Mouse (Mus musculus) lung, embryonic 16.5 days (tissue): ENCODE measurements around the gene Grid2ip. TPM values are rescaled to one million over a fixed set of nuclear protein-coding genes. Genes with fewer than 3 reads are reported as not detected.

Source experiments
- ATAC-seq: fragments of 200-750 bp; cut with Nextera tagmentation; 2 replicates; pipeline ENCODE4 v1.8.0; 2017; ENCODE audit warnings: low read depth, mild to moderate bottlenecking, moderate library complexity
- H3K27ac ChIP-seq: fragments of 300-500 bp; sonication (generic); 2 replicates; pipeline ENCODE4 v1.5.1; 2014; ENCODE audit warnings: mild to moderate bottlenecking, control low read depth, low read length
- H3K27me3 ChIP-seq: fragments of 300-500 bp; sonication (generic); 2 replicates; pipeline ENCODE4 v1.6.1; 2014; ENCODE audit warnings: low read depth, low read length, mixed read lengths; ENCODE audit not compliant: control insufficient read depth, insufficient read depth
- H3K36me3 ChIP-seq: fragments of 300-500 bp; sonication (generic); 2 replicates; pipeline ENCODE4 v1.6.1; 2014; ENCODE audit warnings: low read length; ENCODE audit not compliant: control insufficient read depth, insufficient read depth
- H3K4me1 ChIP-seq: fragments of 300-500 bp; sonication (generic); replicated peaks from 2 replicates; pipeline ENCODE4 v1.6.1; 2014; ENCODE audit warnings: low read length, mixed read lengths; ENCODE audit not compliant: control insufficient read depth, insufficient read depth
- H3K4me2 ChIP-seq: fragments of 300-500 bp; sonication (generic); 2 replicates; pipeline ENCODE4 v1.6.1; 2014; ENCODE audit warnings: low read depth, low read length, control low read depth
- H3K4me3 ChIP-seq: fragments of 300-500 bp; sonication (generic); 2 replicates; pipeline ENCODE4 v1.5.1; 2014; ENCODE audit warnings: mild to moderate bottlenecking, low read length, control low read depth
- H3K9ac ChIP-seq: fragments of 300-500 bp; sonication (generic); 2 replicates; pipeline ENCODE4 v1.6.1; 2014; ENCODE audit warnings: low read length, control low read depth
- H3K9me3 ChIP-seq: fragments of 300-500 bp; sonication (generic); 2 replicates; pipeline ENCODE4 v1.6.1; 2016; ENCODE audit warnings: low read length; ENCODE audit not compliant: control insufficient read depth
- WGBS: fragments of 180-500 bp; shearing (Covaris S2); extraction: QIAGEN DNeasy Blood & Tissue Kit; methylation state at CpG from one replicate; pipeline ENCODE4 v1.1.7; 2014; 5-methylcytosine and 5-hydroxymethylcytosine counted together
- polyA plus RNA-seq: library from polyadenylated mRNA; unstranded; fragments of >200 nt; fragmentation: Nextera tagmentation; extraction: Ambion mirVana; gene quantifications from 2 replicates; pipeline ENCODE4 v1.2.1, GENCODE M21; 2015

Gene Grid2ip
- polyA plus RNA-seq, 1 experiment from 2014 or later, result 0.04 TPM

DNA sequence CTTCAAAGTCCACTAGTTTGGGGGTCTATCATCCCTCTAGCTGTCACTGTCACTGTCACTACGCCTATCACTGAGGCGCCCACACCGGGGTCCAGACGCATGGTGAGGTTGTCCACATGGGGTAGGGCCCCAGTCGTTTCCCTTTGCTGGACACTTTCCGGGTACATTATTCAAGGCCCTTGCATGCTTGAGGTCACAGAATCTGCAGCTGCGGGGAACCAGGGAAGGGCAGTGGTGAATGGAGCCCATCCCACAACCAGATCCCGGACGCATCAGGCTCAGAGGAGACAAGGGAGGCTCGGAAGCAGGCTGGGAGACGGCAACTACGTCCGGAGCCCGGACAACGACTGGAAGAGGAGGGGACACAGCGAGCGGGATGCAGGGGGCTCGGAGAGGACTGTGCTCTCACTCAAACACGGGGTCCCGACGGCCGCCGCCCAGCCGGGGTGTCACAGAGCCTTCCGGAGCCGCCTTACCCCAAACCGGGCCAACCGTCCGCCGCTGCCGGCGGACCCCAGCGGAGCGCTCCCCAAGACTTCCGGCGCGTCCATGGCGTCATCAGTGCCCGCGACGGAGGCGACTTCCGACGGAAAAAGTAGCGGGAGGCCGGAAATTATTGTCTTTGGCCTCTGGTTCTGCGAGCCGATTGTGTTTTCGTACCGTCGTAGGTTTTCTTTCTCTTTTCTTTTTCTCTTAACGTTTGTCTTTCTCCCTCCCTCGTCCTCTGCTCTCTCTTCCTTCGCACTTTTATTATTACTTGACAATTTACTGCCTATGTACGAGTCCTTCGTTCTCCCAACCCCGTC, 28.2 kb upstream of the Grid2ip start, which contains the start of gene Zdhhc4:
Gene Zdhhc4 (minus strand): TSS at position 567 of the 806 bp plus-strand sequence.
- H3K36me3 ChIP-seq, result peaks cover 16% of the 10 kb centered on the region
- H3K27me3 ChIP-seq, result no peaks in the 10 kb centered on the region
- peak; percentile 87 for ATAC-seq
- no peaks in the 10 kb centered on the region for H3K9me3 ChIP-seq
- WGBS, result under 1% methylated on average over 57 of the region's 57 CpGs
- H3K4me1 ChIP-seq, result peaks cover 16% of the 10 kb centered on the region
- H3K27ac ChIP-seq, result peak within 1 kb of the TSS; percentile 72
- H3K9ac ChIP-seq, result peak within 1 kb of the TSS; percentile 85
- peak within 1 kb of the TSS; percentile 81 for H3K4me3 ChIP-seq
- H3K4me2 ChIP-seq, result peak within 1 kb of the TSS; percentile 77

DNA sequence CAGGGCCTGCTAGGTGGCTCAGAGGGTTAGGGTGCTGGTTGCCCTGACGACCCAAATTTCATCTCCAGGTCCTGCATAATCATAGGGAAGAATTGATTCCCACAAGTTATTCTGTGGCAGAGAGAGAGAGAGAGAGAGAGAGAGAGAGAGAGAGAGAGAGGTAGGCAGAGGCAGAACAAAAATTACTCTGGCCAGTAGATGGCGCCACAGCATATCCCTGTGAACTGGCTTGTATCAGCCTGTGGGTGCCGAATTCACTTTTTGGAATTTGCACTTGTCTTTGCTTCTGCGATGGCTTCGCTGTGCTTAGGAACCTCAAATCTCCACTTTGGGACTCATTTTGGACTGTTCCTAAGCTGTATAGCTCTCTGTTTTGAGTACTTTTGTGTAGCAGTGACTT, 23.3 kb upstream of the Grid2ip start:
- 14% methylated on average over 5 of the region's 5 CpGs for WGBS
- Histone ChIP-seq H3K27me3 (no peaks in the 10 kb centered on the region), H3K4me2 (no peak overlapping the region), H3K27ac (no peak overlapping the region), H3K9me3 (no peaks in the 10 kb centered on the region), H3K9ac (no peak overlapping the region; the same call in 1 of the 2 replicates), H3K36me3 (no peaks in the 10 kb centered on the region), H3K4me1 (peaks cover 6% of the 10 kb centered on the region), H3K4me3 (no peak overlapping the region)
- no peak for ATAC-seq

DNA sequence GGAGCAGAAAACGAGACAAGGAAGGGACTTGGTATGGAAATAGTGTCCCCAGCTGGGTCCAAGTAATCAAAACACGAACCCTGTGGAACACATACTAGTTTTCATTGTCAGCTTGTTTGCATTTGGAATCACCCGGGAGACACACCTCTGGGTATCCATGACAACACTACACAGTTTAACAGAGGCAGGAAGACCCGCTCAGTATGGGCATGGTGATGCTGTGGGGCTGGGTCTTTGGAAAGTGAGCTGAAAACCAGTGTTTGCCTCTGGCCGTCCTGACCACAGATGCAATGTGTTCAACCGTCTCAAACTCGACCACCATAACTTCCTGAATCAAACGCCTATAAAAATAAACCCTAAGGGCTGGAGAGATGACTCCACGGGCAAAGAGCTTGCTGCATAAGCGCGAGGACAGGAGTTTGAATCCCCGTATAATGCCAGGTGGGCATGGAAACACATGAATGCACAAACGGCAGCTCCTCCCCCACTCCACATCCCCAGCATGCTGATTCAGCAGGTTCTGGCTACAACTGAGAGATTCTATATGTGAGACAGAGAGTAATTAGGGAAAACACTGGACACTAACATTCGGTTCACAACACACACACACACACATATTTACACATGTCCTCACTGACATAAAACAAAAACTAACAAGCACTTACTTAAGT, 22.6 kb upstream of the Grid2ip start:
- WGBS, result 60% methylated on average over 14 of the region's 14 CpGs
- Histone ChIP-seq H3K27ac (no peak overlapping the region), H3K9ac (no peak overlapping the region; the same call in 1 of the 2 replicates), H3K4me2 (no peak overlapping the region), H3K4me3 (no peak overlapping the region), H3K9me3 (no peaks in the 10 kb centered on the region), H3K4me1 (peaks cover 6% of the 10 kb centered on the region), H3K36me3 (no peaks in the 10 kb centered on the region), H3K27me3 (no peaks in the 10 kb centered on the region)
- ATAC-seq, result no peak

DNA sequence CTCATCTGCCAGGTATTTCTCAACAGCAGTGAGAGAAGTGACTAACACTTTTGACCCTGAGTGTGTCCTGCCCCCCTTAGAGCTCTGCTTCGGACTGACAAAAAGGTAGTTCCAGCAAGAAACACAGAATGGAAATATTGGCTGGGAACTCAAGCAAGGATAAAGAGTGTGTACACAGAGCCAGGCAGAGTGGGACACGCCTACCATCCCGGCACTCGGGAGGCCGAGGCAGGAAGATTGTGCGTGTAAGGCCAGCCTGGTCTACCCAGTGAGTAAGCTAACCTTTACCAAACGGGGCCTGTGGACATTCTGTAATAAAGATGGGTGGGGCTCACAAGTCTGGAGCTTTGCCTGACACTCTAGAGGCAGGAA, 22.1 kb upstream of the Grid2ip start:
- Histone ChIP-seq H3K4me2 (no peak overlapping the region), H3K36me3 (no peaks in the 10 kb centered on the region), H3K27me3 (no peaks in the 10 kb centered on the region), H3K4me3 (no peak overlapping the region), H3K27ac (no peak overlapping the region), H3K4me1 (peaks cover under 1% of the 10 kb centered on the region), H3K9ac (no peak overlapping the region), H3K9me3 (no peaks in the 10 kb centered on the region)
- no peak for ATAC-seq
- WGBS, result 71% methylated on average over 7 of the region's 7 CpGs

DNA sequence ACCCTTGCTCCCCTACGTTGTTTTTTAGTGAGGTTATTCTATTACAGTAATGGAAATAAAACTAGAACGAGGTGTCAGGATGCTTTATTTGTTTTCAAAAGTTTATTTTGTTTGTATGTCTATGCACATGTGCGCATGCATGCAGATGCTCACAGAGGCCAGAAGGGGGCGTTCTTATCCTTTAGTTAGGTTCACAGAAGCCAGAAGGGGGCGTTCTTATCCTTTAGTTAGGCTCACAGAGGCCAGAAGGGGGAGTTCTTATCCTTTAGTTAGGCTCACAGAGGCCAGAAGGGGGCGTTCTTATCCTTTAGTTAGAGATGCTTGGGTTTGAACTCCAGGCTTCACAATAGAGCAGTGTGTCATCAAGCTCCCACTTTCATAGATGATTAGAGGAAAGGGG, 20.6 kb upstream of the Grid2ip start:
- WGBS, result 61% methylated on average over 6 of the region's 6 CpGs
- no peaks in the 10 kb centered on the region for H3K36me3 ChIP-seq
- no peak for ATAC-seq
- H3K4me3 ChIP-seq, result no peak overlapping the region
- H3K27me3 ChIP-seq, result no peaks in the 10 kb centered on the region
- H3K27ac ChIP-seq, result no peak overlapping the region
- H3K4me1 ChIP-seq, result no peaks in the 10 kb centered on the region
- no peak overlapping the region for H3K4me2 ChIP-seq
- H3K9me3 ChIP-seq, result no peaks in the 10 kb centered on the region
- H3K9ac ChIP-seq, result no peak overlapping the region

DNA sequence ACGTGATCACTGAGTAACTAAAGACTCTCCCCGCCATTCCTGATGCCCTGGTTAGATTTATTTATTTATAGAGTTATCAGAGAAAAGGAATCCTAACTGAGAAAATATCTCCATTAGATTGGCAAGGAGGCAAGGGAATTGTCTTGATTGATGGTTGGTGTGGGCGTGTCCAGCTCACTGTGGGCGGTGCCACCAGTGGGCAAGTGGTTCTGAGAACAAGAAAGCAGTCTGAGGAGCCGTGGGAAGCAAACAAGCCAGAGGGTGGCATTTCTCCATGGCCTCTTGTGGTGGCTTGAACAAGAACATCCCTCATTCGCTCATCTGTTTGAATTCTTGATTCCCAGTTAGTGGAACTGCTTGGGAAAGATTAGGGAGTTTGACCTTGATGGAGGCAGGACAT, 17.5 kb upstream of the Grid2ip start:
- no peaks in the 10 kb centered on the region for H3K36me3 ChIP-seq
- H3K4me2 ChIP-seq, result no peak overlapping the region
- no peaks in the 10 kb centered on the region for H3K4me1 ChIP-seq
- H3K4me3 ChIP-seq, result no peak overlapping the region
- ATAC-seq, result no peak
- H3K27me3 ChIP-seq, result no peaks in the 10 kb centered on the region
- WGBS, result 41% methylated on average over 6 of the region's 6 CpGs
- H3K27ac ChIP-seq, result no peak overlapping the region
- no peaks in the 10 kb centered on the region for H3K9me3 ChIP-seq
- no peak overlapping the region for H3K9ac ChIP-seq

DNA sequence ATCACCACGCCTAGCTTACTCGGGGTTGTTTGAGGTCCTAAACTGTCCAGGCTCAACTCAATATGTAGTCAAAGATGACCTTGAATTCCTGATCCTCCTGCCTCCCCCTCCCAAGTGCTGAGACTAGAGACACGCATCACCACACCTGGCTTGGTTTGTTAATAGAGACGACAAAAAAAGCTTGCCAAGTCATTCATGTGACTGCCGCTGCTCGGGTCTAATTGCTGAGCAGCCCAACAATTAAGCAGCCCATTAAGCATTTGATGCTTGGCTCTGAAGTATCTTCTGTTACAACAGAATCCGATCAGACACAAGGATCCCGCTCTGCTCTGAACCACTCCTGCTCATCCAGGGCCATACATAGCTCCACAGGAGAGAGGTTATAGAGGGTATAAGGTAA, 10.8 kb upstream of the Grid2ip start:
- no peak overlapping the region for H3K9ac ChIP-seq
- WGBS, result 77% methylated on average over 8 of the region's 8 CpGs
- ATAC-seq, result no peak
- no peaks in the 10 kb centered on the region for H3K27me3 ChIP-seq
- H3K4me1 ChIP-seq, result no peaks in the 10 kb centered on the region
- H3K9me3 ChIP-seq, result peaks cover 8% of the 10 kb centered on the region
- no peak overlapping the region for H3K27ac ChIP-seq
- H3K4me2 ChIP-seq, result no peak overlapping the region
- H3K4me3 ChIP-seq, result no peak overlapping the region
- no peaks in the 10 kb centered on the region for H3K36me3 ChIP-seq

DNA sequence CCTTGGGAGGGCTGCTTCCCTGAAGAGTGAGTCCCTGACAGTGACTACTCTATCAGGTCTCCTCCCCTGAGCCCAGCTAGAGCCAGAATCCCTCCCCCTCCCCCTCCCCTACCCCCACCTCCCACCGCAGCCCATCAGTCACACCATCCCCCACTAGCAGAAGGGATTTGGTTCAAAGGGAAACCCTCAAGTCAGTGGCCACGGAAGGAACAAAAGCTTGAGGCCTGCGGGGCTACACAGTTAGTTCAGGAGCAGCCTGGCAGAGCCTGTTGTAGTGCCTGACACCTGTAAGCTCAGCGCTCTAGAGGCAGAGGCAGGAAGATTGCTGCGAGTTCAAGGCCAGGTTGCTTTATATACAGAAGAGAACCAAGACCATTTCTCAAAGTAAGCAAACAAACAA, 1.1 kb upstream of the Grid2ip start:
- no peak overlapping the region for H3K9ac ChIP-seq
- H3K27ac ChIP-seq, result no peak overlapping the region
- 32% methylated on average over 5 of the region's 5 CpGs for WGBS
- no peak overlapping the region for H3K4me2 ChIP-seq
- H3K4me1 ChIP-seq, result peaks cover 4% of the 10 kb centered on the region; the same call in 1 of the 2 replicates
- H3K27me3 ChIP-seq, result peaks cover 26% of the 10 kb centered on the region
- no peaks in the 10 kb centered on the region for H3K36me3 ChIP-seq
- no peak overlapping the region for H3K4me3 ChIP-seq
- H3K9me3 ChIP-seq, result peaks cover 1% of the 10 kb centered on the region
- no peak for ATAC-seq

DNA sequence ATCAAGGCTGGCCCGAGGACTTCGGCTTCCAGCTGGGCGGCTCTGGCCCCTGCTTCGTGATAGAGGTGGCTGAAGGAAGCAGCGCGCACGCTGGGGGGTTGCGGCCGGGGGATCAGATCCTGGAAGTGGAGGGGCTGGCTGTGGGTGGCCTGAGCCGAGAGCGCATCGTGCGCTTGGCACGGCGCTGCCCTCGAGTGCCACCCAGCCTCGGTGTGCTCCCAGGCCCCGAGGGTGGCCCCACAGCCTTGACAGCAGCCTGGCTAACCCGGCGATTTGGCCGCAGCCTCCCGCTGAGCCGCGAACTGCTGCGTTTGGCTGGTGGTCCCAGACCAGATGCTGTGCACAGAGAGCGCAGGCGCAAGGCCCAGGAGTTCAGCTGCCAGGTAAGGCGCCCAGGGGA, 426 bp downstream of the Grid2ip start:
- Histone ChIP-seq H3K4me2 (peak overlapping the region; percentile 35), H3K9me3 (no peaks in the 10 kb centered on the region), H3K9ac (no peak overlapping the region), H3K27ac (no peak overlapping the region), H3K4me1 (peaks cover 4% of the 10 kb centered on the region; the same call in 1 of the 2 replicates), H3K27me3 (peaks cover 26% of the 10 kb centered on the region), H3K4me3 (0 out of 2 replicates have a peak overlapping the region, but pooled peaks have one; percentile 12), H3K36me3 (no peaks in the 10 kb centered on the region)
- 3% methylated on average over 28 of the region's 28 CpGs for WGBS
- ATAC-seq, result no peak
